Mouse (Mus musculus) thymus, postnatal 14 days (tissue): Measurements from ENCODE around the gene Hhat.

ENCODE experiments used
- DNase-seq: peaks from one replicate; pipeline ENCODE4 v3.0.0; 2021

The Hhat gene

DNA sequence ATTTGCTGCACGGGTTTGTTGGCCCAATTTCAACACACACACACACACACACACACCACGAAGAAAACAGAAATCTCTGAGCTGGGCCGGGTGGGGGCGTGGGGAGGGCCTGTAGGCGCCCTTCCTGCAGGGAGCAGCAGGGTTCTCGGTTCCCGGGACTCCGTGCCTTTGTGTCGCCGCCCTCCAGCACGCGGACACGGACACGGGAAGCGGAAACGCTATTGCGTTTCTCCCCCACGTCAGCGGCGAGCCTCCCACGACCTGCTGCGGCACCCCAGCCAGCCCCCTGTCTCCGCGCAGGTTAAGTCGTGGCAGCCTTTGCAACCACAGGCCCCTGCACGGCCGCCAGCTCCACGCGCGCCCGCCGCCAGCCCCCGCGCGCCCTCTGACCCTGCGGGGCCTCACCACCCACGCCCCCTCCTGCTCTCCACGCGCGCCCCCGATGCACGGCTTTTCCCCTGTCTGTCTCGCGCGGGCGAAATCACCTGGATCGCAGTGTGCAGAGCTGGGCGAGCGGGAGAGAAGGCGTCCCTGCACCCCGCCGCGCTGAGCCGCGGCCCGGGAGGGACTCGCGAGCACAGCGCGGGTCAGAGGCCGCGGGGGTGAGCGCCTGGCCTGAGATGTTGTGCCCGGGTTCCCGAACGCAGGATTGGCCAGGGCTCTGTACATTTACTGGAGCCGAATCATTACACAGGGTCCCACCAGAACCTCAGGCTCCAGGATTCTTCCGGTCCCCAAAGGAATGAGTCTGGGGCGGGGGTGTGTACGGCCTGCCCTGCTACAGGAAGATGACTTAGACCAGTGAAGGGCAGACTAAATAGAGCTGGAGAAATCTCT is at the start of gene Hhat:
Gene Hhat, minus strand, starts transcription at position 729 of the 837 bp plus-strand sequence.
- DNase-seq: peak; percentile 84

DNA sequence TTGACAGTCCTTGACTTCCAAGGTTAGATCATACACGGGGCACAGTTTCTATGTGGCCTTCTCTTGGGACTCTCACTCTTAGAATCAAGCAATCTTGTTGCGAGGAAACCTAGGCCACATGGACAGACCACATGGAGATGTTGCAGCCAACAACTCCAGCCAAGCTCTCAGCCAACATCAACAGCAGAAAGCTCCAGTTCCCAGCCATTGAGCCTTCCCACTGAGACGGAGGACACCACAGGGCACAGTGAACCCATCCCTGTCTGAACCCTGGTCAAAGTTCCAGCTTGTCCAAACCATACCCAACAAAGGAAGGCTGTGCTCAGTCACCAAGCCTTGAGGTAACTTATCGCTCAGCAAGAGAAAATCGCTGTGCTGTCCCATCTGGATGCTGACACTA is 47.3 kb upstream of the Hhat start:
- DNase-seq: no peak

DNA sequence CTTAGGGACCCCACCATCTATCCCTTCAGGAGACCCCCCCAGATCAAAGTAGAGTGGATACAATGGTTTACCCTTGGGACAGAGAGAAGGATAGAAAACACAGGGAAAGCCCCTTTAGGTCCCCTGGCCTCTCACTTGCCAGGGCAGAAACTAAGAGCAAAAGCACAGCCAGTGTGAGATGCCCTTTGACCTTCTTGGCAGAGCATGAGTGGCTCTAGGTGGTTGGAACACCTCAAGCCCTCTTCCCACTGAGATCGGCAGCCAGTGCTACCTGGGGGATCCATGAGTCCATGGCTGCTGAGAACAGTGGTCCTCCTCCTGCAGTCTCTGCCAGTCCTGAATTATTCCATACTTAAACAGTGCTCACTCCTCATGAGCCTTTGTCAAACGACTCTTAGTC is 44.8 kb upstream of the Hhat start:
- no peak for DNase-seq

DNA sequence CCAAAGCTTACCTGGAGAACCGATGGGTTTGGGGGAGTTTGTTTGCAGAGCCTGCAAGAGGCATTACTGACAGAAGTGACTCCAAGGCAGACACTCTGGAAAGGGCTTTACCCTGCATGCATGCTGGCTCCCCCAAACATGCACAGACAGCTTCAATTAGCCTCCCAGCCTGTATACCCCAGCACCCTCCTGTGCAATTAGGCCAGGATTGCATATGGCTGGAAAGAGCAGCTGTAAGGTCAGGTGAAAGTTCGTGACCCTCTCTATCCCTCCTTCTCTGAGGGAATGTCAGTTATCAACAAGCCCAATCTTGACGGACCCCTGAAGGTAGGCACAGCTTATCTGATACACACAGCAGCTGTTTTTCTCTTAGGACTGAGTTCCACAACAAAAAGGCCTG is 43.7 kb upstream of the Hhat start:
- no peak for DNase-seq

DNA sequence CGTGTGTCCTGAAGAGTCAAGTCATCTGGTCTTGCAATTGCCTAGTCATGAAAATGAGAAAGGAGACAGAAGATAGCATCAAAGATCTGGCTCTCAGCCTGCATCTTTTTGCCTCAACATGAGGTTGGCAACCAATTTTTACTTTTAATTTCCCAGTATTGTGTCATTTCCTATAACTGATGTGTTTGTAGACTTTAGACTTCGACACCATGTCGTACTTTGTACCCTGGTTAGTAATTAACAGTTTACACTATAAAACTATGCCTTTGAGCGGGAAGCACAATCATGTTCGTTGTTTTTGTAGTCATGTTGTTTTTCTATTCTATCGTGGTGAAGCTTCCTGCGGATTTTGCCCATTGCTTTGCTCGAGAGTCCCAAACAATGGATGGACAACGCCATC is 41.7 kb upstream of the Hhat start:
- no peak for DNase-seq

DNA sequence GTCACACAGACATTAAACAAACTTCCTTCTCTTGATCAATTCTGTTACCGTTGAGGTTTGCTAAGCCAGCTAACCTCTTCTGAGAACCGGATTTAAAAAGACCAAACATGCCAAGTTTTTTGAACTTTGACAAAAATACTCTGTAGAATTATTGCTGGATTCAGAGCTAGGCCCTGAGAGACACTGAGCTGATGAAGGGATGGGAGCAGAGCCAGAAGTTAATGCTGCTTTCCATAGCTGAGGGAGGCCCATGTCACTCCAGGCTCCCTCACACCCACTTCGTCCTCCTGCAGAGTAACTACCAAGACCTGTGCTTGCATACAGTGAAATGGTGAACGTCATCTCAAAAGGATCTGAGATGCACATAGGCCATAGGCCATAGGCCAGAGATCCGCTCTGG is 41.3 kb upstream of the Hhat start:
- no peak for DNase-seq

DNA sequence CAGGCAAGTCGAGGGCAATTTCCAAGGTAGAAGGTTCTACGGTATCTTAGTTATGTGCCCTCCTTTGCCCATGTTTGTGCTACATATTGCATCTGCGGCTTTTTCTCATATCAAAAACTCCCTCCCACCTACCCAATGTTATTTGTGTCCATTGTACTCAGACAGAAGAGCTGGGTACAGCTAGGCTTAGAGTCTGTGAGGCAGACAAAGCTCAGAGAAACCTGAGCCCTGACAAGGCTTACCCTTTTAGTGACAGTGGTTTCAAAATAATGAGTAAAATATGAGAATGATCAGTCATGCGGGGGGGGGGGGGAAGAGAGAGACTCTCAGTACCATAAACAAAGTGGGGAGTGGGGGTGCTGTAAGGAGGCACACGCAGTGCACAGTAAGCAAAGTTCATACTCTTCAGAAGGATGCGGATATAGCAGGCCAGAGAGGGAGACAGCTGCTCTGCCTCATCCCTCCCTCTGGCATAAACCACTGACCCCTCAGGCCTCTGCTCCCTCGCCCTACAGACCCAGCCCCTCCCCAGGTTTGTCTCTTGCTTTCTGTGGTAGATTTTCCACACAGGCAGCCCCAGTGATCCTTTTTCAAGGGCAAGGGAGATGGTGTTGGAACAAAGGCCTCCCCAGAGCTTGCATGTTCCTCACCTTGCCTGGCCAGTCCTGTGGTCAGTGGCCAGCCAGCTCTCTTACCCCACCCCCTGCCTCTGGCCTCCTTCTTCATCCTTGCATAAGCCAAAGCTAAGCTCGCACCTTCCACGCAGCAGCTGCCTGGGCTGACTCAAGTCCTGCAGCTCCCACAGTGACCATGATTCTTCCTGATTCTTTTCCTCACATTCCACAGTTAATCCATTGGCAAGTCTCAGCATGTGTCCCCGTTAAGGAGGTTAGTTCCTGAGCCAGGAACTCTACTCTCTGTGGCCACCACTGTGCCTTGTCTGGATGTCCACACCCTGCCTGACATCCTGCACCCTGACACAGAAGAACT is 35.4 kb upstream of the Hhat start:
- DNase-seq: no peak

DNA sequence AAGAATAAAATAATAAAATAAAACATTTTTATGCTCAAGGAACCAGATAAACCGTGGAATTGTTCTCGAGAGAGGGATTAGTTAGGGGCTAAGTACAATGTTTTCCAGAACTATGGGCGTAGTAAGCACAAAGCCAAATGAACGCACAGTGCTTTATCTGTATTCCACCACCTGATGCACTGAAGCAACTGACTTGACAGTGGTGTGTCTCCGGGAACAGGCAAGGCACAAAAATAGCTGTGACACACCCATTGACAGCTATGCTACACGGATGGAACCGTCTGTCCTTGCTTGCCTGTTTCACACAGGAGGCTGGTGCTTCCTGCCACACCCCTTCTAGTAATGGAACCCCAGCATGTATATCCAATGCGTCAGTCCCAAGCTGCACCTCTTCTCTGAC is 29.3 kb upstream of the Hhat start:
- DNase-seq: no peak

DNA sequence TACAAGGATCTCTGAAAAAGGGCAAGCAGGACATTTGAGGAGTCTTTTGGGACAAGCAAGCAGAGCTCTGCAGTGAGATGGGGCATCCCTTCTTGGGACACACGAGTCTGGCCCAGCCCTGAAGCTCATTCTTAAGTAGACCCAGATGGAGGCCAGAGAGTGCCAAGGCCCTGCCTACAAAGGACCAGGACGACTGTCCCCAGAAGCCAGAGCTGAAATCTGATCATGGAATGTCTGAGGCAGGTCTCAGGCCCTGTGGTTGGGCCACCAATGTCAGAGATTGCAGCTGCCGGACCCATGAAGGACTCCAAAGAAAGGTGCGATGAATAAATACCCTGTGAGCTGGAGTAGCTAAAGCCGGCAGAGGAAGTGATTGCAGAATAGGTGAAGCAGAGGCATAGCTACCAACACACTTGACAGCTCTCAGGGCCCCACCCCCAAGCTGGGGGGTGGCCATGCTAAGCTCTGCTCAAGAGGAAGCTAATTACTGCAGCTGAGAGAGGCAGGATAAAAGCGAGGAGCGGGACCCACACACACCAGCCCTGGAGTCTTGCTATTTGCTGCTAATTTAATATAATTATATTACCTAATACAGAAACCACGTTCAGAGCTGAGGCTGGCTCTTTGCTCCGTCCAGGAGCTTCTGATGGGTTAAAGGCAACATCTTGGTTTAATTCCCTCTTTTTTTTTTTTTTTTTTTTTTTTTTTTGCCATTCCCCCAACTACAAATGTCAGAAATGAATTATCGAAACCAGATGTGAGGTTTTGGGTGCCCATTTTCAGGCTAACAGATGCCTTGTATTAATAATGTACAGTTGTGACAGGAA is 28.4 kb upstream of the Hhat start:
- peak; percentile 68 for DNase-seq

DNA sequence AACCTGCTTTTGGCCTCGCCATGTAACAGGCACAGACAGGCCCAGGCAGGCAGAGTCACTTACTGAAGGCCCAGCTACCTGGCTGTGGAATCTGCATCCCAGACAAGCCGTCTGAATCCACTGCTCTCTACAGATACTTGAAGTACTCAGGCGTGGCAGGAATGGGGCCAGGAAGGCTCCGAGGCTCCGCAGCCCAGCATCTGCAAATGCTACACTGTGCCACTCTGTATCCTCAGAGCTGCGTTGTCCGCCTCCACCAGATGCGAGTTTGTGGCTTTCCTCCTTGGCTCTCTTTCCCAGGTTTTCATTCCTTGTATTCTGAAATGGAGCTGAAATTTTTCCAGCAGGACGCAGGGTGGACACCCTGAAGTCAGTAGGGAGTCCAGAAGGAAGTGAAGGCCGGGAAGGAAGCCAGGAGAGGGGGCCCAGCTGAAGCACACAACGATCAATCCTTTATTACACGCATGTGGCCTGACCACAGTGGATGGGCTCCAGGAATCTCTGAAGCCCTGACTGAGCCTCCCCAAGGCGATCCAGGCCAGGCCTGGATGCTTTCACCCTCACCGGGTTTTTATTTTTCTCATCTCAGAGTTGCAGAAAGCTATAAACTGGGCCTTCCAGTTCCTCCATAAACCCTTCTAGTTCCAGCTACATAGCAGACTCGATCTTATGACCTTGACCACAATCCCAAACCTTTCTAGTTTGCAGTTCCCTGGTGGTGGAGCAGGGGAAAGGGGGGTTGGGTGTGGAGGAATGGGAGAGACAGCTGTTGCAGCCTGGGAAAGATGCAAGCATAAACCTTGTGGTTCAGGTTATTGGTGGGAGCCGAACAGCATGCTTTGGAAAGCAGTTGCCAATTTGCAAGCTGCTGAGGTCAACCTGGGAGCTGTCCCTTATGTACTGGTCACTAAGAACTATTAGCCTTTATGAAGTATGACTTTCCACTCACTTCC is 27.5 kb upstream of the Hhat start:
- no peak for DNase-seq

DNA sequence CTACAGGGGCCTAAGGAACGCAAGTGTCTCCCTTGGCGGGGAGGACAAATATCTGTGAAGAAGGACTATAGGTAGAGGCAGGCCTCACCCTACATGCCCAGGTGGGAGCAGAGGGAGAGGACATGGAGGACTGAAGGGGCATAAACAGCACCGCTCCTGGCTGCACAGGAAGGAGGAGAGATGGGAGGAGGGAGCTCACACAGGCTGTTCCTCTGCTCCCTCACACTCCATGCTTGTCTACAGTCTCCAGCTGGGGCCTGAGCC is 25.9 kb upstream of the Hhat start:
- DNase-seq: no peak

DNA sequence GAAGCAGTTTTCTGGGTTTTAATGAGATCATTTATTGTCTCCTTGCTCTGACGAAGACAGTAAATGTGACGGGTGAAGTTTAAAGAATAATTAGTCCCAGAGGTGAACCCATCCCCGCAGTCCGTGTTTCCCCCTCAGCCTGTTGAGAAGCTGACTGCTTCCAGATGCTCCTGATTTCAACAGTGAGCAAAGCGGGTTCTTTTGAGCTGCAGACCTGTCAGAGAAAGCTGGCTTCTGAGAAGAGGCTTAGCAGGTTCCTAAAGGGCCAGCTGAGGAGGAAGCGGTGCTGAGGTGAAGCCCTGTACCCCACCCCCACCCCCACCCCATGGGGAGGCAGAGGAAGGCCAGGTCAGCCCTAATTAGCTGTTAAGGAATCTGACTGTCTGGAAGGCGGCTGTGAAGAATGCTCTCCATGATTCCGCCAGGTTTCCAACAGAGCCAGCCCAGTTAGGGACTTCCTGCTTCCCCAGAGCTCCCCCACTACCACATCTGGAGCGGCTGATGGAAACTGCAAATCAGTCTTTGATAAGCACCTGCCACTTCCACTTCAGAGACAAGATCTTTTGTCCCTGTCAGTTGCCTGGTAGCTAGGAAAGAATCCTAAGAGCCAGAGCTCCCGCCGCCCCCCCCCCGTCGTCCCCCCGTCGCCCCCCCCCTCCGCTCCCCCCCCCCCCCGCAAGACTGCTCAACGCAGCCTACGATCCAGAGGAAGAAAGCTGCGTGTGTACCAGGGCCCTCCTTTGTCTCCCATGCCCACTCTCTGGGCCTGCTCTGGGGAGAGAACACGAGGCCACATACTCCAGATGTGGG is 25.4 kb upstream of the Hhat start:
- DNase-seq: peak; percentile 22

DNA sequence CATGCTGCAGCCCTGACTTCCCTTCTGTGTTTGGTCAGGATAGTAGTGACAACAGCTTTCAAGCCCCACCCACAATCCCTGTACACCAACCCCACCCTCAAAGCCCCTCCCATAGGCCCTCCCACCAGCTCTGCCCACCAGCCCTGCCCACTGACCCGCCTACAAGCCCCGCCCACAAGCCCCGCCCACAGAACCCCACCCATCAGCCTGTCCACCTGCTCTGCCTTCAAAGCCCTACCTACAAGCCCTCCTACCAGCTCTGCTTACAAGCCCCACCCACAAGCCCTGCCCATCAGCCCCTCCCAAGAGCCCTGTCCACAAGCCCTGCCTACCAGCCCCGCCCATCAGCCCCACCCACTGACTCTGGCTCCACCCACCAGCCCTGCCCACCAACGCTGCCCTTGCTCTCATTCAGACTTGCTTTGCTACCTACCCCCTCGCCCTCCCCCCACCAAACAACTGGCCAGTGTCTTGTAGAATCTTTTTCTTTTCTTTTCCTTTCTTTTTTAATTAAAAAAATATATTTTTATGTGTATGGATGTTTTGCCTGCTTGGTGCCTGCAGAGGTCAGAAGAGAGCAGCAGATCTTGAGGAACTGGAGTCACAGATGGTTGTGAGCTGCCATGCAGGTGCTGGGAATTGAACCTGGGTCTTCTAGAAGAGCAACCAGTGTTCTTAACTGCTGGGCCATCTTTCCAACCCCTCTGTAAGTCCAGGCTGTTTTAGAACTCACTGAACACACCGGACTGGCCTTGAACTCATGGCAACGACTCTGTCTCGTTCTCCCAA is 24.1 kb upstream of the Hhat start:
- peak; percentile 28 for DNase-seq

DNA sequence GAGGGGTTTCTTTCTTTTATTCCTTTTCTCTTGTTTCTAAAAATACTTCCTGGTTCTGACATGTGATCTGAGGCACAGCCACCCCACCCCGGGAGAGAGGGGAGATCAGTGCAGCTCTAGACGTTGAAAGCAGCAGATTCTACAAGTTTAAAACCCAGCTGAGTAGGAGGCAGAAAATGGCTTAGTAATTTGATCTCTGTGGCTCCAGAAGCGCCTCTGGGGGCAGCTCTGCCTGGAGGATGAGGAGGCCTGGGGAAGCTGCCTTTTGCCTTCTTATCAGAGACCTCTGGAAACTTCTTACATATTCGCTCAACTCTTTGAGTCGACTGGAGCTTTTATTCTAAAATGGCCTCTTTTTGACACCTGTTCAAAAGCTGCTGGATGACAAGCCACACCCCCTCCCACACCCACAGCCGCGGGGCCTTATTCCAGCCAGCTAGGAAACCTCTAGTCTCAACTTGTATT is 20.9 kb upstream of the Hhat start:
- peak; percentile 80 for DNase-seq

DNA sequence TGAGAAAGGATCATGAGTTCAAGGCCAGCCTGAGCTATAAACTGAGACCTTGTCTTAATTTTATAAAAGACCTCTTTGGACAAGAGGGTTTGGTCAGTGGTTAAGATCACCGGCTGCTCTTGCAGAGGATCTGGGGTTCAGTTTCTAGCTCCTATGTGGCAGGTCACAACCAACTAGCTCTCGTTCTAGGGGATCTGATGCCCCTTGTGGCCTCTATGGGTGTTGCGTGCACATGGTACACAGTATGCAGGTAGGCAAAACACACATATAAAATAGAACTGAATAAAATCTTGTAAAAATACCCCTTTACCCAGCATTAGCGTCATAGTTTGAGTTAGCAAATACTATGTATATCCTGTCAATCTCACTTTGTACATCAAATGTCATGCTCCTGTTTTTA is 19.4 kb upstream of the Hhat start:
- peak; percentile 67 for DNase-seq

DNA sequence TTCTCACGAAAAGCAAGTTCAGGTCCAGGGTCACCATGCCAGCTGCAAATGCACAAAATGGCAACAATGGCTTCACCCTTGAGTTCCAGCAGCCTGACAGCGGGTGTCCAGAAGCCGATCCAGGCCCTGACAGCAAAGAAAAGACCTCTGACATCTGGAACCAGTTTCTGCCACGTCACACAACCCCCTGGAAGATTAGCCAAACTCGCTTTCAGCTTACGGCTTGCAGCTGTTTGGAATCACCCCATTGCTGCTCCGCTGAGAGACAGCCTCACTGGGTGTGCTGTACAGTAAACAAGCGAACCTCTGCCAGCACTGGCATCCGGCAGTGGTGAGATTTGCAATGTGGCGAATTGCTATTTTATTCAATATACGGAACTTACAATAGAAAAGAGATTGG is 18.8 kb upstream of the Hhat start:
- DNase-seq: no peak

DNA sequence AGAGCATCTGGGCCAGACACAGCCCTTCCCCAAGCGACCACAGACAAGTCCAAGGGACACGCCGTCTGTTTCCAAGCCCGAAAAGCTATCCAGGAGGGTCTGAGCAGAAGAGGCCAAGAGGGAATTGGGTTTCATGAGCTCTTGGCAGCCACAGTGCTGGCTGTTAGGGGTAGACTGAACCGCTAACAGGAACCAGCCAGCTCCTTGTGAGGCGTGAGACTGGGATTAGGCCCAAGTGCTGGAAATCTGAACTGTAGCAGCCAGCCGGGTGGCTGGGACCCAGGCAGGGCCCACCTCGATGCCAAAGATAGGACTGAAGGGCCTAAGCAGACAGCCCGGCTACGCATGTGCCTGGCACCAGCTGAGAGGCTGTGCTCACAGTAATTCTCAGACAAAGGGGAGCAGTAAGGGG is 18.1 kb upstream of the Hhat start:
- DNase-seq: no peak

DNA sequence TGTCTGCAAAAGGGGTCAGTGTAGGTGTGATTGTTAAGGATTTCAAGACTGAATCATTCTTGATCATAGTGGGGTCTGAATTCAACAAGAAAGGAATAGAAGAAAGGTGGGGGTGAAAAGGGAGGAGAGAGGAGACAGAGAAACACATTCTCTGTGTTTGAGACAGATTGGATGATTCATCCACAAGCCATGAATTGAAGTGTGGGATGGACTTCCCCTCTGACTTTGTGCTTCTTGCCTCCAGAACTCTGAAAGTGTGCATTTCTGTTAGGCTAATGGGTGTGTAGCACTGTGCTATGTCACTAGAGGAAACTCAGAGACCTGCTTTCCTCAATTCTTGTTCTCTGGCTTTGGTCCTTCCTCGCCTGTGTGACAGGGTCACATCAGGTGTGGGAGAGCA is 15.2 kb upstream of the Hhat start:
- DNase-seq: no peak

DNA sequence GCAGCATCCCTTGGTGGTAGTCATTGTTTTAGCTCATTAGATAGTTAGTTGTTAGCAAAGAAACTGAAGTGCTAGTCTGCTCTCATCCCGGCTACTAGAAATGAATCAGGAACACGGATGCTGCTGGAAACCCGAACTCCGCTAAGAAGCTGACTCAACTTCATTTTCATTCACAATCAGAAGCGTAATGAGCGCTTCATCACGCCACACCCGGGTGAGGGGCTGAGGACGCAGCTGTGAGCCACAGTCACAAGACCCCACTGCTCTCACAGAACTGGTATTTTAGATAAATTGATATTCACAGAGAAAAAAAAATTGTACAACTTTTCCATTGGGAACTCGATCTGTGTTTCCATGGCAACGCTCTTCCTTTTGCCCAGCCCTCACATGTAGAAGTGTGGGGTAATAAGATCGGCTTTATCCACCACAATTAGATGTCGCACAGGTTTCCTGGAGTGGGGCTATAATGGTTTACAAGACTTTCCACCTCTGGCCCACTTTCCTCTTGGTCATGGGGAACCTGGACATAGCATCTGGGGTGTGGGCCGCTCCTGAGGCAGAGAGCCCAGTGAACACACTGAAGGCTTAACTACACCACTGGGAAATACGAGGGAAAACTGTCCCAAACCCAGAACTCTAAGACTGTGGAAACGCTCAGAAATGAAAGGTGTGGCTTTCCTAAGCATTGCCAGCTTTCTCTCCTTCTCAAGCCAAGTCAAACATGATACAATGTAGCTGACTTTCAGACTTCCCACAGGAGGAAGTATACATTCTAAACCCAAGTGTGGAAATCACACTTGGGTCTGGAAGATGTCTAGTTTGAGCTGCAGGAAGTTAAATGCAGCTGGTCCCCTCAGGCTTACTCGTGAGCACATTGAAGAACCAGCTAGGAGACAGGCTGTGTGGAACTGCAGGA is 14.3 kb upstream of the Hhat start:
- DNase-seq: no peak
